Mouse (Mus musculus) heart, embryonic 15.5 days (tissue): ENCODE measurements around the gene Nosip. TPM values are rescaled to one million over a fixed set of nuclear protein-coding genes. Genes with fewer than 3 reads are reported as not detected.
"Not testable (repeated sequence)": the region's sequence is repeated elsewhere in the genome, so short reads cannot be mapped to it uniquely, and the experiment has no call there.

ENCODE experiments used
- ATAC-seq: fragments of 200-750 bp; cut with Nextera tagmentation; replicated peaks from 2 replicates; pipeline ENCODE4 v1.8.0; 2017; ENCODE audit warnings: low read depth, moderate TSS enrichment; ENCODE audit not compliant: insufficient number of reproducible peaks, insufficient read depth, low FRiP score
- H3K27ac ChIP-seq: fragments of 300-500 bp; sonication (generic); 2 replicates; pipeline ENCODE4 v1.5.1; 2015; ENCODE audit warnings: mild to moderate bottlenecking, inconsistent platforms
- H3K27me3 ChIP-seq: fragments of 300-500 bp; sonication (generic); 2 replicates; pipeline ENCODE4 v1.6.1; 2015; ENCODE audit warnings: inconsistent platforms
- H3K36me3 ChIP-seq: fragments of 300-500 bp; sonication (generic); 2 replicates; pipeline ENCODE4 v1.6.1; 2015; ENCODE audit warnings: mild to moderate bottlenecking, inconsistent platforms
- H3K4me1 ChIP-seq: fragments of 300-500 bp; sonication (generic); replicated peaks from 2 replicates; pipeline ENCODE4 v1.6.1; 2015; ENCODE audit warnings: inconsistent platforms
- H3K4me2 ChIP-seq: fragments of 300-500 bp; sonication (generic); 2 replicates; pipeline ENCODE4 v1.6.1; 2015; ENCODE audit warnings: inconsistent platforms, mild to moderate bottlenecking, moderate library complexity
- H3K4me3 ChIP-seq: fragments of 300-500 bp; sonication (generic); 2 replicates; pipeline ENCODE4 v1.5.1; 2015; ENCODE audit warnings: mild to moderate bottlenecking, inconsistent platforms
- H3K9ac ChIP-seq: fragments of 300-500 bp; sonication (generic); 2 replicates; pipeline ENCODE4 v1.6.1; 2015; ENCODE audit warnings: mild to moderate bottlenecking, inconsistent platforms
- H3K9me3 ChIP-seq: fragments of 300-500 bp; sonication (generic); replicated peaks from 2 replicates; pipeline ENCODE4 v1.6.1; 2016; ENCODE audit warnings: inconsistent platforms
- WGBS: fragments of 180-500 bp; shearing (Covaris S2); methylation state at CpG from one replicate; pipeline ENCODE4 v1.1.7; 2015; ENCODE audit warnings: mixed read lengths; 5-methylcytosine and 5-hydroxymethylcytosine counted together
- polyA plus RNA-seq: library from polyadenylated mRNA; unstranded; fragments of >200 nt; fragmentation: Nextera tagmentation; extraction: Ambion mirVana; gene quantifications from 2 replicates; pipeline ENCODE4 v1.2.1, GENCODE M21; 2015

The Nosip gene
- polyA plus RNA-seq, 1 experiment from 2014 or later, result 42.4 TPM

DNA sequence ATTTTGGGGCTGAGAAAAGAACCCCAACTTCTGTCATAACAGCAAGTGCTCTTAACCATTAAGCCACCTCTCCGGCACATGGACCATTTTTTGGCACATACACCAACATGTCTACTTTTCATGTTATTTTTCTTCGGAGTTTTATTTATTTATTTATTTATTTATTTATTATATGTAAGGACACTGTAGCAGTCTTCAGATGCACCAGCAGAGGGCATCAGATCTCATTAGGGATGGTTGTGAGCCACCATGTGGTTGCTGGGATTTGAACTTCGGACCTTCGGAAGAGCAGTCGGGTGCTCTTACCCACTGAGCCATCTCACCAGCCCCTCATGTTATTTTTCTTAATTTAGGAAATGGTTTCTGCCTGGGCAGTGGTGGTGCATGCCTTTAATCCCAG lies 38.5 kb upstream of the Nosip start:
- not testable (repeated sequence) for H3K9ac ChIP-seq, H3K4me3 ChIP-seq, ATAC-seq, H3K27ac ChIP-seq, H3K4me2 ChIP-seq, H3K27me3 ChIP-seq, H3K9me3 ChIP-seq
- WGBS, result 75% methylated on average over 5 of the region's 5 CpGs
- peaks cover 29% of the 10 kb centered on the region for H3K36me3 ChIP-seq
- H3K4me1 ChIP-seq, result peaks cover 14% of the 10 kb centered on the region

DNA sequence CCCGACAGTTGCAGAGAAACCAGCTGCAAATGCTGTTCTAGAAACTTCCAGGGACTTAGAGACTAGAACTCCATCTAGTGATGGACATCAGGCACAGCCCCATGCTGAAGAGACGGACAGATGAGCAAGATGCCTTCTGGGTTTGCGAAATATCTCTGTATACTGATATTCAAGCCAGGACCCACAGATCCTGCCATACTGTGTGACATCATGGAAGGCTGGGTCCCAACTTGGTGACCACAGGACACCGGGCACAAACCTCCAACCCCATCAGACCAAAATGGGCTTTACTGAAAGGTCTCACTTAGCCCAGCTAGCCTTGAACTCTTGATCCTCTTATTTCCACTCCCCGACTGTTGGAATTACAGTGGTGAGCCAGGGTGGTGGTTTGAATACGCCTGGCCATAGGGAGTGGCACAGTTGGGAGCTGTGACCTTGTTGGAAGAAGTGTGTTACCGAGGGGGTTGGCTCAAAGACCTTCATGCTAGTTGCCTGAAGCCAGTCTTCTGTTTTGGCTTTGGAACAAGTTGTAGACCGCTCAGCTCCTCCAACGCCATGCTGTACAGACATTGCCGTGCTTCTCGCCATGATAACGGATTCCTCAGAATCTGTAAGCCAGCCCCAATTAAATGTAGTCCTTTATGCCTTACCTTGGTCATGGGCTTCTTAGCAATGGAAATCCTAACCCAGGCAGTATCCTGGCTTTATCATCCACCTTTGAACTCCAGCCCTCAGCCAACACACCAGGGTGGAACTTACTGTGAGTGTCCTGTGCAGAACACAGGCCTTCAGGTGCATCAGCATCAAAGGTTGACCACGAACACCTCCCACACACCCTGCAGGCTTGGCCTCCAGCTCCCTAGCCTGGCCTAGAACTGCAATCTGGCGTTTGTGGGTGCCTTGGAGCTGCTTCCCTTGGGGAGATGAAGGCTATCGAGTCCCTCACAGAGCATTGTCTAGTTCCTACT lies 37.7 kb upstream of the Nosip start:
- Histone ChIP-seq H3K4me2 (no peak overlapping the region), H3K4me1 (peaks cover 7% of the 10 kb centered on the region; the same call in 1 of the 2 replicates), H3K27me3 (no peaks in the 10 kb centered on the region), H3K27ac (no peak overlapping the region), H3K9me3 (no peaks in the 10 kb centered on the region), H3K36me3 (peaks cover 36% of the 10 kb centered on the region), H3K9ac (no peak overlapping the region), H3K4me3 (no peak overlapping the region)
- 80% methylated on average over 15 of the region's 15 CpGs for WGBS
- no peak for ATAC-seq

DNA sequence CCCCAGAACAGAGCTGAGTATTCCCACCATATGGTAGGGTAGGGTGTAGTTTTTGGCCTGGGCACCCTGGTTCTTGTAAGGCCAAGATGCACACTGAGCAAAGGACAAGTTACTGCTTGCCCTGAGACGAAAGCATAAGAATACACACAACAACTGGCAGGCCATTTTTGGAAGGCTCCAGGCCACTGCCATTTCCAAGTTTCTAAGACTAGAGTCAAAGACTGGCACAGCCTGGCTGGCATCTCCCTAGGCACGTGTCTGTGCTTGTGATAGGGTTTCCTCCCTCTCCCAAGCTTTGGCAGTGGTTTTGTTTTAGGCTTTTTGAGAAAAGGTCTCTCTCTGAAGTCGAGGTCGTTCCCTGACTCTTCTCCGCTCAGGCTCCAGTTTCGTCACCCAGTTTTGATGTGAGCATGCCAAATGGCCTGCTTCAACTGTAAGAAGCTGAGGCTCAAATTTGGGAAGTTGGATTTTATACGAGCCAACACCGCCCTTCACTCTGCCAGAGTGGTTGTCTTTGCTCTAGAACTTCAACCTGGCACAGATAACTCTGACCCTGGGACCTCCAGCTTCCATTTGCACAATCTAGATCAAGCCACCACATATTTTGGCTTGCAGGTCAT lies 36.5 kb upstream of the Nosip start:
- Histone ChIP-seq H3K36me3 (peaks cover 45% of the 10 kb centered on the region), H3K4me2 (no peak overlapping the region), H3K27ac (no peak overlapping the region), H3K9me3 (no peaks in the 10 kb centered on the region), H3K9ac (no peak overlapping the region), H3K4me1 (no peaks in the 10 kb centered on the region), H3K27me3 (no peaks in the 10 kb centered on the region), H3K4me3 (no peak overlapping the region)
- 72% methylated on average over 8 of the region's 8 CpGs for WGBS
- no peak for ATAC-seq

DNA sequence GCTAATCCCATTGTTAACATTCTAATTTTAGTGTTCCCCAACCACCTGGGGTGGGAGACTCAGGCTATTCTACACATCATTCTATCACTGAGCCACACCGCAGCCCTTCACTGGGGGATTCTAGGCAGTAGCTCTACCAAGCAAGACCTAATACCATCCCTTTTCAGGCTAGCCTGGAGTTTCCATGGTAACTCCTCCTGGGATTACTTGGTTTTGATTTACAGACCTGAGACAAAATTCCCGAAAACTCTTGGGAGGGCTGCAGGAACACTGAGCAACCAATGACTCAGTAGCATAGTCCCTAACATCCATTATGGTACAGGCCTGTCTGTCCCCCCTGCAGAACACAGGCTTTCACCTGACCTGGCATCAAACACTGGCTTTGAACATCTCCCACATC lies 36.0 kb upstream of the Nosip start:
- Histone ChIP-seq H3K4me1 (no peaks in the 10 kb centered on the region), H3K9ac (no peak overlapping the region), H3K4me3 (no peak overlapping the region), H3K27me3 (no peaks in the 10 kb centered on the region), H3K27ac (no peak overlapping the region), H3K36me3 (peaks cover 45% of the 10 kb centered on the region), H3K4me2 (no peak overlapping the region), H3K9me3 (no peaks in the 10 kb centered on the region)
- 78% methylated on average over 2 of the region's 2 CpGs for WGBS
- ATAC-seq, result no peak

DNA sequence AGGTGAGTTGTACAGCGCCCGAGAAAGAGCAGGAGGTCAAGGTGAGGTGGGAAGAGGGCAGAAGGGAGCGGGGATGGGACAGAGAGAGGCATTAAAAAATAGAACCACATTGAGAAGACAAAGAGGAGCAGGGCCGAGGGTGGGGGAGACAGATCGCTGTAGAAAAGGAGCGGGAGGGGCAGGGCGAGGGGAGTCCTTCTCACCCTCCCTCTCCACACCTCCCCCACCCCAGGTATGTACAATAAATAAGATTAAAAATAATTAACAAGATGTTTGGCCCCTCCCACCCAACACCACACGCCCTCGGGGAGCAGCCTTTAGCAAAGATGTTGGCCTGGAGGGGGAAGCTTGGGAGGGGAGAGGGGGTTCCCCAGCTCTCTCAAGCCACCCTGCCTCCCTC lies 34.5 kb upstream of the Nosip start:
- H3K27ac ChIP-seq, result no peak overlapping the region
- H3K27me3 ChIP-seq, result no peaks in the 10 kb centered on the region
- no peaks in the 10 kb centered on the region for H3K4me1 ChIP-seq
- no peaks in the 10 kb centered on the region for H3K9me3 ChIP-seq
- H3K9ac ChIP-seq, result no peak overlapping the region
- no peak overlapping the region for H3K4me3 ChIP-seq
- H3K36me3 ChIP-seq, result peaks cover 58% of the 10 kb centered on the region
- no peak overlapping the region for H3K4me2 ChIP-seq
- no peak for ATAC-seq
- WGBS, result 91% methylated on average over 9 of the region's 9 CpGs

DNA sequence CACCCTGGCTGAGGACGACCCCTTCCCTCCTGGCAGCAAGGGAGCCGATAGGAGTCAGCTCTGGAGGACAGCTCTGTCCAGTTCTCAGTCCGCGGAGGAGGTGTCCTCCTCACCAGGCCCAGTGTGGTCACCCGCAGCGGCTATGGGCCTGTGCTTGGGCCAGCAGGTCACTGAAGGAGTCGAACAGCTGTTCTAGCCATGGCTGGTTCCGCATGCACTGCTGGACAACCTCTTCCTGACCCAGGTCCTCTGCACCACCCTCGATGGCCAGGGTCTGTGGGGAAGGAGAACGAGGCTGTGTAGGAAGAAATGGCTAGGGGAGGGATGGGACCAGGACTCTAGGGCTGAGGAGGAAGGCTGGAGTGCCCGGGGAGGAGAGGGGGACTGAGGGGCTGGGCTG lies 33.9 kb upstream of the Nosip start:
- no peak for ATAC-seq
- Histone ChIP-seq H3K9me3 (no peaks in the 10 kb centered on the region), H3K27ac (no peak overlapping the region), H3K4me2 (no peak overlapping the region), H3K27me3 (no peaks in the 10 kb centered on the region), H3K9ac (no peak overlapping the region), H3K36me3 (peaks cover 64% of the 10 kb centered on the region), H3K4me3 (no peak overlapping the region), H3K4me1 (no peaks in the 10 kb centered on the region)
- WGBS, result 90% methylated on average over 11 of the region's 11 CpGs

DNA sequence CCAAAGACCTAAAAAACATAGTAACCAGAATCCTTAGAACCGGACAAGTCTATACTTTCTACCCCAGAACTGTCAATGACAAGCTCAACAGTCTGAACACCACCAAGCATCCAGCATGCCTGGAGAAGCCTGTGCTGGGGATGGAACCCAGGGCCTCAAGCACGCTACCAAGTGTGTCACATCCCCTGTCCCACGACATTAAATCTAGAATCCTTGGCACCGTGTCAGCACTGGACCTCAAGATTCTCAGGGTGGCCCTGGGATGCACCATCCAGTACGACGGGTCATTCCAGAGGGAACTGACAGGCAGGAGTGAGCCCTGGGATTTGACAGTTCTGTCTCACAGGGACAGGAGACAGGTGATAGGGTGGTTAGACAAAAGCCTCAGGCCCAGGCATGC lies 32.2 kb upstream of the Nosip start:
- no peak overlapping the region for H3K4me3 ChIP-seq
- 86% methylated on average over 6 of the region's 6 CpGs for WGBS
- no peaks in the 10 kb centered on the region for H3K9me3 ChIP-seq
- no peak overlapping the region for H3K27ac ChIP-seq
- ATAC-seq, result no peak
- H3K4me1 ChIP-seq, result no peaks in the 10 kb centered on the region
- no peak overlapping the region for H3K9ac ChIP-seq
- no peak overlapping the region for H3K4me2 ChIP-seq
- no peaks in the 10 kb centered on the region for H3K27me3 ChIP-seq
- H3K36me3 ChIP-seq, result peaks cover 81% of the 10 kb centered on the region

DNA sequence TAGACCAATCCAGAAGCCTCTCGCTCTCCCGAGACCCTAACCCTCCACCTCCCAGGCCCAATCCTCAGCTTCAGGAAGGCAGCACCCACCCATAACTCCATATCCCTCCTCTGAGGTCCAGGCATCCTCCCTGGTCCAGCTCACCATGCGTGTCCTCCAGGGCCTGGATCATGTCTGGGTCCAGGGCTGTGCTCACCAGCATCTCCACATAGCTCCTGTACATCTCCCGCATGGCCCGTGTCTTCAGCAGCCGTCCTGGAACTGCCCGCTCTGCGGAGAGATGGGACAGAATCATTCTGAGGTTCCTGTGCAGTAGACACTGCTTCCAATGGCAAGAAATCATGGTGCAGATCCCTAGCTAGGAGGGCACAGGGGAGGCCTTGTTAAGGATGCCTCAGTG lies 31.4 kb upstream of the Nosip start:
- Histone ChIP-seq H3K4me3 (no peak overlapping the region), H3K27ac (no peak overlapping the region), H3K4me1 (no peaks in the 10 kb centered on the region), H3K9ac (no peak overlapping the region), H3K9me3 (no peaks in the 10 kb centered on the region), H3K27me3 (no peaks in the 10 kb centered on the region), H3K36me3 (peaks cover 89% of the 10 kb centered on the region), H3K4me2 (no peak overlapping the region)
- ATAC-seq, result no peak
- 97% methylated on average over 8 of the region's 8 CpGs for WGBS

DNA sequence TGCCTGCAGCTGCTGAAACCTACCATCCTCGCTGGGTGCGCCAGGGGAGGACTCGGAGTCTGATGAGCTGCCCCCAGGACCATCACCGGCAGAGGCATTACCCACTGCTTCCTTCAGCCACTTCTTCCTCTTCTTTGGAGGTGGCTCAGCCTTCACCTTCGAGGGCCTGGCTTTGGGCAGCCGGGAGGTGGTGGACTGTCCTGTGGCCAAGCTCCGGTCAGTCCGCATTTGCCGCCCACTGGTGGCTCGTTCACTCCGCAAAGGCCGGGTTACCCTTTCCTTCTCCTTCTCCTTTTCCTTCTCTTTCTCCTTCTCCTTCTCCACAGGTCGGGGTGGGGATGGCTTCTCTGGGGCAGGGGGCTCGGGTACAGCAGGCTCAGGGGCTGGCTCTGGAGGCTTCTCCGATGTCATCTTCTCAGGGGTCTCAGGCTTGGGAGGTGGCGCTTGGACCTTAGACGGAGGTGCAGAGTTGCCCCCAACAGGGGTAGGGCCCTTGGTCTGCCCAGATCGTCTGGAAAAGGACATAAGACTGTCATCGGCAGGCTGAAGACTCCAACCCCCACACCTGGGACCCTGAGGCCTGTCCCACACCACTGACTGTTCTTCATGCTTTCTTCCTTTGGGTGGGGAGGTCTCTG lies 28.4 kb upstream of the Nosip start:
- no peak overlapping the region for H3K27ac ChIP-seq
- no peak overlapping the region for H3K4me2 ChIP-seq
- no peaks in the 10 kb centered on the region for H3K27me3 ChIP-seq
- no peaks in the 10 kb centered on the region for H3K9me3 ChIP-seq
- no peak for ATAC-seq
- H3K36me3 ChIP-seq, result peaks cover 95% of the 10 kb centered on the region
- H3K4me1 ChIP-seq, result no peaks in the 10 kb centered on the region
- H3K9ac ChIP-seq, result no peak overlapping the region
- H3K4me3 ChIP-seq, result no peak overlapping the region
- WGBS, result 92% methylated on average over 19 of the region's 19 CpGs

DNA sequence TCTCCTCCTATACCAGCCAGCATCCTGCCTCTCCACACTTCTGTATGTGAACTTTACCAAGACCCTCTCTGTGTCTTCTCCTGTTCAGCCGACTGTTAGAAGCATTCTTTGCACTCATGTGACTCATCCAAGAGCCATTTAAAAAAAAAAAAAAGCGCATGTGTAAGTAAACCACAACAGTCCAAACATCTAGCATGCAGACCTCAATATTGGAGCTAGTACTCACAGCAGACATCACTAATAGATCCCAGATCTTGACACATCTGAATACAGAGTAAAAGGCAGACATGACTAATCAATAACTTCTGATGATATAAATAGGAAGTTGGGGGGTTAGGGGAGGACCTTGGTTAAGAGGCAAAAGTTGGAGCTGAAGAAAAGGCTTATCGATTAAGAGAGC lies 26.6 kb upstream of the Nosip start:
- no peak overlapping the region for H3K4me2 ChIP-seq
- no peak overlapping the region for H3K9ac ChIP-seq
- H3K4me3 ChIP-seq, result no peak overlapping the region
- ATAC-seq, result no peak
- H3K4me1 ChIP-seq, result no peaks in the 10 kb centered on the region
- 82% methylated on average over 3 of the region's 3 CpGs for WGBS
- H3K27ac ChIP-seq, result no peak overlapping the region
- peaks cover 97% of the 10 kb centered on the region for H3K36me3 ChIP-seq
- no peaks in the 10 kb centered on the region for H3K27me3 ChIP-seq
- H3K9me3 ChIP-seq, result no peaks in the 10 kb centered on the region

DNA sequence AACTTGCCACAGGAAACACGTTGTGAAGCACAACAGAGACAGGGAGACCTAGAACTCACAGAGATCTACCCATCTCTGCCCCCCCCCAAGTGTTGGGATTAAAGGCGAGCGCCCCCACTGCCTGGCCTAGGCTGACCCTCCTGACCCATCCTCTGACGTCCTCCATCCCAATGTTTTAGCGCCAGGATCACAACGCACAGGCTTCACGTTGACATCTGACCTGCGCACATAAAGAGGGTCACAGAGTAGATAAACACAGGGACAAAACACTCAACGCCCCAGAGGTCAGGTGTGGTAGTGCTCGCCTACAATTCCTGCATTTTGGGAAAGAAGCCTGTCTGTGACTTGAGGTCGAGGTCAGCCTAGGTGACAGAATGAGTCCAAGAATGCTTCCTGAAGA lies 25.5 kb upstream of the Nosip start:
- Histone ChIP-seq H3K9me3 (no peaks in the 10 kb centered on the region), H3K9ac (no peak overlapping the region), H3K4me3 (no peak overlapping the region), H3K4me1 (no peaks in the 10 kb centered on the region), H3K27me3 (no peaks in the 10 kb centered on the region), H3K36me3 (peaks cover 97% of the 10 kb centered on the region), H3K4me2 (no peak overlapping the region), H3K27ac (no peak overlapping the region)
- no peak for ATAC-seq
- WGBS, result 87% methylated on average over 11 of the region's 11 CpGs
